Mouse (Mus musculus): ENCODE results near the gene Slc2a4. TPM values are rescaled to one million over a fixed set of nuclear protein-coding genes. Genes with fewer than 3 reads are reported as not detected.
"Not testable (repeated sequence)": the region's sequence is repeated elsewhere in the genome, so short reads cannot be mapped to it uniquely, and the experiment has no call there.

Gene Slc2a4
- polyA plus RNA-seq, 1 experiment from 2014 or later, result 4.4 TPM

- WGBS, result 74% methylated on average over 3 of the region's 3 CpGs
- Histone ChIP-seq H3K9me3 (no peaks in the 10 kb centered on the region), H3K4me1 (replicated peaks) (peaks cover 29% of the 10 kb centered on the region), H3K27ac (0 out of 2 replicates have a peak overlapping the region, but pooled peaks have one; percentile 91), H3K4me2 (replicated peaks) (no peak overlapping the region), H3K27me3 (no peaks in the 10 kb centered on the region), H3K9ac (replicated peaks) (peak overlapping the region; percentile 42; the same call in 1 of the 2 replicates), H3K4me3 (replicated peaks) (0 out of 2 replicates have a peak overlapping the region, but pooled peaks have one; percentile 6), H3K36me3 (peaks cover 14% of the 10 kb centered on the region)
- no peak for ATAC-seq
These were observed 25.2 kb downstream of the Slc2a4 start for GRCm38 (mm10) chr11:69922796-69923195.

GRCm38 (mm10) chr11:69922012-69922756 lies 25.8 kb downstream of the Slc2a4 start:
- Histone ChIP-seq H3K4me1 (replicated peaks) (peaks cover 29% of the 10 kb centered on the region), H3K4me2 (replicated peaks) (peak overlapping the region; percentile 56), H3K27me3 (no peaks in the 10 kb centered on the region), H3K9me3 (no peaks in the 10 kb centered on the region), H3K9ac (replicated peaks) (peak overlapping the region; percentile 67), H3K4me3 (replicated peaks) (peak overlapping the region; percentile 89), H3K27ac (peak overlapping the region; percentile 91), H3K36me3 (peaks cover 20% of the 10 kb centered on the region)
- 2% methylated on average over 12 of the region's 12 CpGs for WGBS
- no peak for ATAC-seq

- Histone ChIP-seq H3K27me3 (no peaks in the 10 kb centered on the region), H3K9me3 (no peaks in the 10 kb centered on the region), H3K9ac (replicated peaks) (peak within 1 kb of the TSS; percentile 92), H3K36me3 (peaks cover 28% of the 10 kb centered on the region), H3K4me2 (replicated peaks) (peak within 1 kb of the TSS; percentile 91), H3K4me1 (replicated peaks) (peaks cover 30% of the 10 kb centered on the region), H3K27ac (peak within 1 kb of the TSS; percentile 92), H3K4me3 (replicated peaks) (peak within 1 kb of the TSS; percentile 89)
- WGBS, result under 1% methylated on average over 78 of the region's 78 CpGs
- ATAC-seq, result peak; percentile 97
These were observed 26.6 kb downstream of the Slc2a4 start, which contains the start of gene Eif5a for GRCm38 (mm10) chr11:69921114-69922011. Eif5a (minus strand) TSS chr11:69921958.

GRCm38 (mm10) chr11:69920266-69921031 lies 27.5 kb downstream of the Slc2a4 start:
- Histone ChIP-seq H3K4me1 (replicated peaks) (peaks cover 39% of the 10 kb centered on the region), H3K36me3 (peaks cover 37% of the 10 kb centered on the region), H3K4me3 (replicated peaks) (peak overlapping the region; percentile 89), H3K27ac (peak overlapping the region; percentile 92), H3K9me3 (no peaks in the 10 kb centered on the region), H3K4me2 (replicated peaks) (peak overlapping the region; percentile 91), H3K27me3 (no peaks in the 10 kb centered on the region), H3K9ac (replicated peaks) (peak overlapping the region; percentile 92)
- peak; percentile 62 for ATAC-seq
- under 1% methylated on average over 46 of the region's 65 CpGs for WGBS

- WGBS, result 1% methylated on average over 17 of the region's 17 CpGs
- Histone ChIP-seq H3K4me3 (replicated peaks) (peak overlapping the region; percentile 89), H3K9ac (replicated peaks) (peak overlapping the region; percentile 92), H3K9me3 (no peaks in the 10 kb centered on the region), H3K4me2 (replicated peaks) (peak overlapping the region; percentile 91), H3K4me1 (replicated peaks) (peaks cover 46% of the 10 kb centered on the region), H3K27ac (peak overlapping the region; percentile 92), H3K36me3 (peaks cover 44% of the 10 kb centered on the region), H3K27me3 (no peaks in the 10 kb centered on the region)
- no peak for ATAC-seq
These were observed 28.2 kb downstream of the Slc2a4 start for GRCm38 (mm10) chr11:69919661-69920265.

GRCm38 (mm10) chr11:69919053-69919452 lies 28.9 kb downstream of the Slc2a4 start:
- H3K27ac ChIP-seq, result peak overlapping the region; percentile 92; the same call in 1 of the 2 replicates
- no peaks in the 10 kb centered on the region for H3K9me3 ChIP-seq
- H3K36me3 ChIP-seq, result peaks cover 45% of the 10 kb centered on the region
- peak overlapping the region; percentile 92 for H3K9ac ChIP-seq (replicated peaks)
- H3K4me1 ChIP-seq (replicated peaks), result peaks cover 52% of the 10 kb centered on the region
- no peak for ATAC-seq
- WGBS, result 86% methylated on average over 9 of the region's 9 CpGs
- H3K4me2 ChIP-seq (replicated peaks), result peak overlapping the region; percentile 91
- H3K27me3 ChIP-seq, result no peaks in the 10 kb centered on the region
- H3K4me3 ChIP-seq (replicated peaks), result peak overlapping the region; percentile 89

GRCm38 (mm10) chr11:69918118-69918517 lies 29.9 kb downstream of the Slc2a4 start:
- Histone ChIP-seq H3K4me2 (replicated peaks) (no peak overlapping the region), H3K9ac (replicated peaks) (no peak overlapping the region), H3K27ac (no peak overlapping the region), H3K36me3 (peaks cover 48% of the 10 kb centered on the region), H3K9me3 (no peaks in the 10 kb centered on the region), H3K4me3 (replicated peaks) (no peak overlapping the region), H3K27me3 (no peaks in the 10 kb centered on the region), H3K4me1 (replicated peaks) (peaks cover 57% of the 10 kb centered on the region)
- no peak for ATAC-seq
- 89% methylated on average over 5 of the region's 5 CpGs for WGBS

GRCm38 (mm10) chr11:69917379-69917948 lies 30.5 kb downstream of the Slc2a4 start:
- no peaks in the 10 kb centered on the region for H3K27me3 ChIP-seq
- no peak overlapping the region for H3K4me2 ChIP-seq (replicated peaks)
- no peak overlapping the region for H3K4me3 ChIP-seq (replicated peaks)
- ATAC-seq, result no peak
- peaks cover 57% of the 10 kb centered on the region for H3K4me1 ChIP-seq (replicated peaks)
- H3K9me3 ChIP-seq, result no peaks in the 10 kb centered on the region
- 85% methylated on average over 8 of the region's 8 CpGs for WGBS
- H3K36me3 ChIP-seq, result peaks cover 55% of the 10 kb centered on the region
- no peak overlapping the region for H3K9ac ChIP-seq (replicated peaks)
- no peak overlapping the region for H3K27ac ChIP-seq

GRCm38 (mm10) chr11:69916652-69917378 lies 31.2 kb downstream of the Slc2a4 start:
- Histone ChIP-seq H3K4me1 (replicated peaks) (peaks cover 53% of the 10 kb centered on the region), H3K36me3 (peaks cover 61% of the 10 kb centered on the region)
- H3K27ac ChIP-seq; H3K9me3 ChIP-seq; ATAC-seq; H3K9ac ChIP-seq (replicated peaks); H3K4me3 ChIP-seq (replicated peaks); H3K27me3 ChIP-seq; H3K4me2 ChIP-seq (replicated peaks): not testable (repeated sequence)
- WGBS, result 63% methylated on average over 7 of the region's 7 CpGs

Measured in midbrain, embryonic 13.5 days (tissue).